Mouse (Mus musculus) T-helper 1 cell (primary cell): ENCODE data around the gene Rbm12.

Source experiments
- in situ Hi-C: fragments of 300-600 bp; cut with MboI, MseI; formaldehyde crosslinking; loops from one replicate; pipeline ENCODE4 v1.15.1; 2025; ENCODE audit warnings: high pct_unique_total_duplicates

Gene Rbm12

GRCm38 (mm10) chr2:156079674-156080073 is 32.1 kb downstream of the Rbm12 start:
- in situ Hi-C loops = loop anchor here (10.0 kb wide), 2 partner anchors 215 to 895 kb away; no protein-coding TSS in a partner anchor

GRCm38 (mm10) chr2:156079183-156079560 is 32.6 kb downstream of the Rbm12 start:
- in situ Hi-C loops = no loop called here

- in situ Hi-C loops = no loop called here
Observed at GRCm38 (mm10) chr2:156078421-156079182, 33.2 kb downstream of the Rbm12 start.

- in situ Hi-C loops = no loop called here
Observed at GRCm38 (mm10) chr2:156077461-156077860, 34.3 kb downstream of the Rbm12 start.

- in situ Hi-C loops = no loop called here
Observed at GRCm38 (mm10) chr2:156073725-156074124, 38.1 kb downstream of the Rbm12 start.

- in situ Hi-C loops = no loop called here
Observed at GRCm38 (mm10) chr2:156071236-156071635, 40.5 kb downstream of the Rbm12 start.

GRCm38 (mm10) chr2:156067916-156068315 is 43.9 kb downstream of the Rbm12 start:
- in situ Hi-C loops = no loop called here

GRCm38 (mm10) chr2:156066126-156066525 is 45.7 kb downstream of the Rbm12 start:
- in situ Hi-C loops = no loop called here

- in situ Hi-C loops = no loop called here
Observed at GRCm38 (mm10) chr2:156065099-156066041, 46.4 kb downstream of the Rbm12 start, which contains the start of gene Spag4. Gene Spag4 (plus strand): TSS chr2:156065175.

- in situ Hi-C loops = no loop called here
Observed at GRCm38 (mm10) chr2:156052816-156053215, 59.0 kb downstream of the Rbm12 start, which contains the start of gene Fer1l4. Gene Fer1l4 (minus strand): TSS chr2:156052947.

GRCm38 (mm10) chr2:156047929-156048328 is 63.8 kb downstream of the Rbm12 start:
- in situ Hi-C loops = no loop called here

- in situ Hi-C loops = no loop called here
Observed at GRCm38 (mm10) chr2:156042903-156043302, 68.9 kb downstream of the Rbm12 start.
